Mouse (Mus musculus) CH12.LX (cell line): ENCODE results near the gene Eml6. TPM values are rescaled to one million over a fixed set of nuclear protein-coding genes. Genes with fewer than 3 reads are reported as not detected.

Source experiments
- DNase-seq: peaks from one replicate; pipeline ENCODE4 v3.0.0-alpha.2; 2013; ENCODE audit errors: extremely low read depth
- H3K27ac ChIP-seq: 2 replicates; pipeline ENCODE4 v1.5.1; 2012; ENCODE audit warnings: low read depth, mild to moderate bottlenecking, control low read depth, moderate library complexity; ENCODE audit not compliant: insufficient read depth
- H3K27me3 ChIP-seq: replicated peaks from 2 replicates; pipeline ENCODE3; 2012; ENCODE audit warnings: inconsistent platforms
- H3K36me3 ChIP-seq, 2 experiments: replicated peaks in 1 of 2; 2 replicates each; pipeline versions ENCODE3 to v1.6.1; 2012; ENCODE audit warnings: inconsistent platforms in 1 of 2, low read length in 1 of 2, mild to moderate bottlenecking in 1 of 2, mixed read lengths in 1 of 2, moderate library complexity in 1 of 2; ENCODE audit not compliant: control insufficient read depth in 1 of 2, insufficient read depth in 1 of 2
- H3K4me1 ChIP-seq, 2 experiments: 2 replicates each; pipeline ENCODE4 v1.6.1; 2012; ENCODE audit warnings: inconsistent platforms in 1 of 2, moderate library complexity in 1 of 2; ENCODE audit not compliant: insufficient read depth in 2 of 2, control insufficient read depth in 1 of 2
- H3K4me2 ChIP-seq: 2 replicates; pipeline ENCODE4 v1.6.1; 2012; ENCODE audit warnings: low read depth, mild to moderate bottlenecking, control low read depth; ENCODE audit not compliant: poor library complexity, insufficient read depth, severe bottlenecking
- H3K4me3 ChIP-seq, 3 experiments: fragments of 150-350 bp in 1 of 3; sonication (generic) in 1 of 3; replicated peaks in 1 of 3; 2 replicates each; pipeline versions ENCODE3 to v1.5.1; 2011 to 2012; ENCODE audit warnings: low read depth in 2 of 3, low read length in 2 of 3, mild to moderate bottlenecking in 2 of 3, moderate library complexity in 2 of 3, control low read depth in 1 of 3, improper control_type of control experiment in 1 of 3, inconsistent platforms in 1 of 3, mixed read lengths in 1 of 3; ENCODE audit not compliant: poor library complexity in 1 of 3
- H3K79me2 ChIP-seq: replicated peaks from 2 replicates; pipeline ENCODE4 v1.6.1; 2012; ENCODE audit warnings: mild to moderate bottlenecking, moderate library complexity; ENCODE audit not compliant: control insufficient read depth, poor library complexity, insufficient read depth, severe bottlenecking; ENCODE audit errors: extremely low read depth
- H3K9ac ChIP-seq: 2 replicates; pipeline ENCODE4 v1.6.1; 2012; ENCODE audit warnings: low read depth, mild to moderate bottlenecking, control low read depth, moderate library complexity; ENCODE audit not compliant: insufficient read depth
- H3K9me3 ChIP-seq: replicated peaks from 2 replicates; pipeline ENCODE3; 2012; ENCODE audit warnings: low read length, inconsistent platforms, mixed read lengths
- BHLHE40 ChIP-seq: IDR thresholded peaks from 2 replicates; pipeline ENCODE4 v1.6.1; 2011; ENCODE audit warnings: mild to moderate bottlenecking, low read depth, low read length, improper control_type of control experiment
- CHD1 ChIP-seq: IDR thresholded peaks from 2 replicates; pipeline ENCODE4 v1.6.1; 2012; ENCODE audit warnings: low read depth, low read length, improper control_type of control experiment, inconsistent platforms
- CHD2 ChIP-seq: IDR thresholded peaks from 2 replicates; pipeline ENCODE4 v1.6.1; 2011; ENCODE audit warnings: low read length, improper control_type of control experiment
- CTCF ChIP-seq, 2 experiments: IDR thresholded peaks in 1 of 2; conservative IDR thresholded peaks in 1 of 2; 2 replicates each; pipeline ENCODE4 v1.5.1; 2011 to 2012; ENCODE audit warnings: low read depth in 2 of 2, low read length in 2 of 2, improper control_type of control experiment in 1 of 2, inconsistent platforms in 1 of 2, mild to moderate bottlenecking in 1 of 2, moderate library complexity in 1 of 2
- E2F4 ChIP-seq: IDR thresholded peaks from 2 replicates; pipeline ENCODE4 v1.6.1; 2011; ENCODE audit warnings: low read depth, low read length, improper control_type of control experiment; ENCODE audit not compliant: insufficient replicate concordance
- ELF1 ChIP-seq: IDR thresholded peaks from 2 replicates; pipeline ENCODE4 v1.6.1; 2014; ENCODE audit warnings: low read depth, mild to moderate bottlenecking, inconsistent platforms, low read length, improper control_type of control experiment
- ETS1 ChIP-seq: conservative IDR thresholded peaks from 2 replicates; pipeline ENCODE4 v1.6.1; 2012; ENCODE audit warnings: low read depth, mild to moderate bottlenecking, inconsistent platforms, low read length, improper control_type of control experiment, moderate library complexity
- GABPA ChIP-seq: IDR thresholded peaks from 2 replicates; pipeline ENCODE4 v1.6.1; 2012; ENCODE audit warnings: low read depth, low read length, improper control_type of control experiment, inconsistent platforms; ENCODE audit not compliant: insufficient replicate concordance
- HCFC1 ChIP-seq: IDR thresholded peaks from 2 replicates; pipeline ENCODE4 v1.6.1; 2012; ENCODE audit warnings: low read depth, mild to moderate bottlenecking, inconsistent platforms, low read length, improper control_type of control experiment
- IRF4 ChIP-seq: IDR thresholded peaks from 2 replicates; pipeline ENCODE4 v1.6.1; 2014; ENCODE audit warnings: low read depth, mild to moderate bottlenecking, inconsistent platforms, low read length, improper control_type of control experiment
- JUN ChIP-seq: IDR thresholded peaks from 2 replicates; pipeline ENCODE4 v1.6.1; 2011; ENCODE audit warnings: low read depth, mild to moderate bottlenecking, low read length, improper control_type of control experiment, moderate library complexity; ENCODE audit not compliant: insufficient read depth
- JUND ChIP-seq: conservative IDR thresholded peaks from 2 replicates; pipeline ENCODE4 v1.6.1; 2011; ENCODE audit warnings: low read depth, low read length, improper control_type of control experiment
- MAFK ChIP-seq: IDR thresholded peaks from 2 replicates; pipeline ENCODE4 v1.6.1; 2011; ENCODE audit warnings: low read length, improper control_type of control experiment; ENCODE audit not compliant: insufficient replicate concordance
- MAX ChIP-seq: IDR thresholded peaks from 2 replicates; pipeline ENCODE4 v1.6.1; 2011; ENCODE audit warnings: low read length, improper control_type of control experiment
- MAZ ChIP-seq: IDR thresholded peaks from 2 replicates; pipeline ENCODE4 v1.6.1; 2012; ENCODE audit warnings: low read depth, mild to moderate bottlenecking, inconsistent platforms, low read length, improper control_type of control experiment, moderate library complexity
- MYC ChIP-seq: IDR thresholded peaks from 2 replicates; pipeline ENCODE4 v1.6.1; 2011; ENCODE audit warnings: low read depth, mild to moderate bottlenecking, improper control_type of control experiment, low read length
- NELFE ChIP-seq: IDR thresholded peaks from 2 replicates; pipeline ENCODE4 v1.6.1; 2011; ENCODE audit warnings: low read depth, low read length, improper control_type of control experiment
- NRF1 ChIP-seq: IDR thresholded peaks from 2 replicates; pipeline ENCODE4 v1.6.1; 2014; ENCODE audit warnings: low read depth, mild to moderate bottlenecking, inconsistent platforms, low read length, improper control_type of control experiment, moderate library complexity
- PAX5 ChIP-seq: IDR thresholded peaks from 2 replicates; pipeline ENCODE4 v1.6.1; 2012; ENCODE audit warnings: low read length, inconsistent platforms, mixed read lengths
- POLR2A ChIP-seq: IDR thresholded peaks from 2 replicates; pipeline ENCODE4 v1.6.1; 2011; ENCODE audit warnings: low read depth, mild to moderate bottlenecking, improper control_type of control experiment, low read length
- POLR2AphosphoS2 ChIP-seq: IDR thresholded peaks from 2 replicates; pipeline ENCODE4 v1.6.1; 2011; ENCODE audit warnings: low read depth, low read length, improper control_type of control experiment
- RAD21 ChIP-seq: IDR thresholded peaks from 2 replicates; pipeline ENCODE4 v1.6.1; 2011; ENCODE audit warnings: low read depth, mild to moderate bottlenecking, low read length, improper control_type of control experiment, moderate library complexity
- RCOR1 ChIP-seq: conservative IDR thresholded peaks from 2 replicates; pipeline ENCODE4 v1.6.1; 2012; ENCODE audit warnings: low read depth, mild to moderate bottlenecking, inconsistent platforms, low read length, improper control_type of control experiment
- SMC3 ChIP-seq: IDR thresholded peaks from 2 replicates; pipeline ENCODE4 v1.6.1; 2011; ENCODE audit warnings: low read depth, low read length, improper control_type of control experiment
- TBP ChIP-seq: conservative IDR thresholded peaks from 2 replicates; pipeline ENCODE4 v1.6.1; 2011; ENCODE audit warnings: low read depth, low read length, improper control_type of control experiment
- TCF12 ChIP-seq: IDR thresholded peaks from 2 replicates; pipeline ENCODE4 v1.6.1; 2014; ENCODE audit warnings: low read depth, mild to moderate bottlenecking, inconsistent platforms, low read length, improper control_type of control experiment
- UBTF ChIP-seq: IDR thresholded peaks from 2 replicates; pipeline ENCODE4 v1.6.1; 2012; ENCODE audit warnings: low read depth, mild to moderate bottlenecking, inconsistent platforms, low read length, improper control_type of control experiment, moderate library complexity
- USF2 ChIP-seq: conservative IDR thresholded peaks from 2 replicates; pipeline ENCODE4 v1.6.1; 2011; ENCODE audit warnings: low read depth, low read length, improper control_type of control experiment
- ZC3H11A ChIP-seq: IDR thresholded peaks from 2 replicates; pipeline ENCODE4 v1.6.1; 2012; ENCODE audit warnings: low read depth, mild to moderate bottlenecking, inconsistent platforms, low read length, improper control_type of control experiment
- ZNF384 ChIP-seq: IDR thresholded peaks from 2 replicates; pipeline ENCODE4 v1.6.1; 2012; ENCODE audit warnings: low read depth, low read length, improper control_type of control experiment, inconsistent platforms
- dilution Hi-C: fragments of 300-500 bp; cut with MboI; formaldehyde crosslinking; loops from 2 replicates; pipeline ENCODE4 v1.14.3; 2020; ENCODE audit warnings: low sequenced_read_pairs; ENCODE audit not compliant: extremely low pct_unique_long_range_greater_than_20kb, extremely low pct_ligation_motif_present
- in situ Hi-C: fragments of 300-500 bp; cut with MboI; formaldehyde crosslinking; loops from 3 replicates; pipeline ENCODE4 v1.14.3; 2019; ENCODE audit warnings: low sequenced_read_pairs, low pct_ligation_motif_present, low pct_unique_long_range_greater_than_20kb, mixed read lengths
- polyA plus RNA-seq: library from polyadenylated mRNA; unstranded; fragments of >175 nt; gene quantifications from 2 replicates; pipeline ENCODE4 v1.2.1, GENCODE M21; 2012; ENCODE audit warnings: low read depth; ENCODE audit not compliant: insufficient read length
- total RNA-seq, 2 experiments: library from RNA; depleted of rRNA; stranded (reverse); fragments of 300-350 nt in 1 of 2; fragments of >200 nt in 1 of 2; gene quantifications; 2 replicates each; pipeline ENCODE4 v1.2.3; 2012 to 2014

Eml6 gene
- total and polyA plus RNA-seq, 3 experiments: 3.1 to 3.7 (median 3.2) TPM

DNA sequence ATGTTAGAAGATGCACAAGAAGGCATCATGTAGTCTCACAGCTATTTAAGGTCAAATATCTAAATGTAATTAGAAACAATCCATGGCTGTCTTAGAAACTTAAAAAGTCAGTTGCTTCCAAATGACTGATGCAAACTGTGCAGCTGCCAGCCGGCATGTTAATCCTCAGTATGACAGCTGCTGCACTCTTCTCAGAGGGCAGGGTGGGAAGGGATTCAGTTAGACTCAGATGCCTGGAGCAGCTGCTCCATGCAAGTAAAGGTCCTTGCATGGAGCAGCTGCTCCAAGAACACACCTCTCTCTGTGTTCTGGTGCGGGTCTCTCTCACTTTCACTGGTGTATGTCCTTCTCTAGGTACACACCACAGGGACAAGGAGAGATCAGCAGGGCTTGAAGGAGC is 251.5 kb downstream of the Eml6 start:
- dilution Hi-C loops (no loop called here), in situ Hi-C loops (no loop called here)
- Histone ChIP-seq H3K27me3 (no peaks in the 10 kb centered on the region), H3K9ac (no peak overlapping the region), H3K79me2 (no peaks in the 10 kb centered on the region), H3K9me3 (peaks cover 3% of the 10 kb centered on the region), H3K36me3 (peaks cover 0 to 3% of the 10 kb centered on the region in 2 experiments), H3K4me3 (no peak overlapping the region), H3K27ac (no peak overlapping the region), H3K4me2 (no peak overlapping the region), H3K4me1 (peaks cover 5 to 41% of the 10 kb centered on the region in 2 experiments)
- TF ChIP-seq IRF4: no peak
- TF ChIP-seq JUN: no peak
- no peak for TF ChIP-seq NELFE
- no peak for TF ChIP-seq ETS1
- no peak for TF ChIP-seq TCF12
- no peak for TF ChIP-seq RAD21
- no peak for TF ChIP-seq SMC3
- TF ChIP-seq POLR2A: no peak
- TF ChIP-seq MAX: no peak
- TF ChIP-seq ELF1: no peak
- TF ChIP-seq HCFC1: no peak
- TF ChIP-seq MAZ: no peak
- TF ChIP-seq MYC: no peak
- no peak for TF ChIP-seq CHD2
- TF ChIP-seq RCOR1: no peak
- no peak for DNase-seq

DNA sequence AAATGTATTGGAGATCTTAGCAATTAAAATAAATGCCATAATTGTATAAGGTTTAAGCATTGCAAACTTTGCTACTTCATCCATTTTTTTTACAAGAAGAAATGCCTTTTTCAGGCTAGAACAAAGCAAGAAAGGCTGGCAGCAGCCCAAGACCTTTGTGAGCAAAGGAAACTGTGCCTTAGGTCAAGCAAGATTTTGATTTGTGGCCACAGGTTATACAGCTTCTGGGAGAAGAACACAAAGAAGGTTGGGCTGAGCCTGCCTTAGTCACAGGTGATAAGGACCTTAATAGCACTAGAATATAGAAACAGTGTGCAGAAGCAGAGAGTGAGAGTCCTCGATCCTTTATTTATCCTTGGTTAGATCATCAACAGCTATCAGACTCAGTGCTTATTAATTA is 253.6 kb downstream of the Eml6 start:
- Histone ChIP-seq H3K27ac (no peak overlapping the region), H3K4me1 (peaks cover 7 to 28% of the 10 kb centered on the region in 2 experiments), H3K27me3 (no peaks in the 10 kb centered on the region), H3K9me3 (no peaks in the 10 kb centered on the region), H3K4me3 (no peak overlapping the region), H3K4me2 (no peak overlapping the region), H3K79me2 (no peaks in the 10 kb centered on the region), H3K36me3 (peaks cover 0 to 3% of the 10 kb centered on the region in 2 experiments), H3K9ac (no peak overlapping the region)
- TF ChIP-seq MAZ (no peak), MAFK (no peak), BHLHE40 (no peak), USF2 (no peak), TBP (no peak), PAX5 (no peak), MAX (no peak), ZNF384 (no peak), JUND (no peak), CHD1 (no peak), GABPA (no peak), E2F4 (no peak), POLR2AphosphoS2 (no peak), ZC3H11A (no peak), TCF12 (no peak), UBTF (no peak), JUN (no peak), NRF1 (no peak), CTCF (conservative IDR thresholded peaks at IDR 0.05 in 1 of 2, IDR thresholded peaks at IDR 0.05 in 1 of 2; ENCODE audit: low read depth in 2 of 2, low read length in 2 of 2) (no peak)
- dilution Hi-C loops (no loop called here), in situ Hi-C loops (no loop called here)
- no peak for DNase-seq
